Mouse (Mus musculus) stomach, postnatal 0 days (tissue): Measurements from ENCODE around the gene Cecr2.

Experiments used
- CTCF ChIP-seq: IDR thresholded peaks from 2 replicates; pipeline ENCODE4 v1.5.1; 2016; ENCODE audit warnings: antibody characterized with exemption, low read depth, mild to moderate bottlenecking, moderate library complexity
- EP300 ChIP-seq: optimal IDR thresholded peaks from 2 replicates; pipeline ENCODE3; 2016; ENCODE audit warnings: antibody characterized with exemption

GRCm38 (mm10) chr6:120704376-120704775 is 38.2 kb downstream of the Cecr2 start:
- TF ChIP-seq CTCF, result no peak
- TF ChIP-seq EP300, result no peak
